ENCODE assay signal across 9 mouse cellular contexts in the genomic region with DNA sequence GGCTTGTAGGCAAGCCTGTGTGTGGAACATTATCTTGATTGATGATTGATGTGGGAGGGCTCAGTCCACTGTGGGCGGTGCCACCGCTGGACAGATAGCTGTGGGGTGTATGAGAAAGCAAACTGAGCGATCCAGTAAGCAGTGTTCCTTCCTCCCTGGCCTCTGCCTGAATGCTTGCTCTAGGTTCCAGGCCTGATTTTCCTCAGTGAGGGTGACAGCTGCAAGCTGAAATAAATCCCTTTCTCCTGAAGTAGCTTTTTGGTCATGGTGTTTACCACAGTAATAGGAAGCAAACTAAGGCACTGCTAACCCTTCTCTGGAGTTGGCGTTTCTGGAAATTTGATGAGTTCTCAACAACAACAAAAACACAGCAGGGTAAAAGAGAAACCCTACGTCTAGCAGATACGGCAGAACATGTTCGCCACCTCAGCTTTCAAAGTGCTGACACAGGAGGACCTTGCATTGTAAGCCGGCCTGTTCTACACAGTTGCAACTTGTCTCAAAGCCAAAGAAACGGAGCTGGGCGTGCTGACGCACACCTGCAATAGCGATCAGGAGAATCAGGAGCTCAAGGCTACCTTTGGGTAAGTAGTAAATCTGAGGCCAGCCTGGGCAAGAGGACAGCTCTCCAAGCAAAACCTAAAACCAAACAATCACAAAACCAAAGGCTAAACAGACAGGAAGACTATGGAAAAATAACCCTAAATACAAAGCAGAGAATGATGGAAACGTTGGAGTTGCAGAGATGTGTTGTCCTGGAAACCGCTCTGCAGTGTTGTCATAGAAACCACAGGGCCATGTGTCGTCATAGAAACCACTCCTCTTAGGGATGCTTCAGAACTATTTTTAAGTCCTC. TPM values are rescaled to one million over a fixed set of nuclear protein-coding genes. Genes with fewer than 3 reads are reported as not detected.
DNase-seq lines count a peak whose midpoint lies in the region; ATAC-seq and TF ChIP-seq lines count a peak whose summit lies in the region.
"Had no signal": no experiment of that assay in that cellular context is flagged by ENCODE, and none has a peak within 500 bp of the region (broad histone marks: within the 10 kb centered on the region; RNA-seq: fewer than 3 reads in every experiment).

No protein-coding gene starts in this region.

- no peak overlapping the region for H3K4me3 ChIP-seq in embryonic facial prominence, embryonic 14.5 days (ENCODE audit: low read depth, low read length)
- H3K4me3 ChIP-seq in embryonic facial prominence, embryonic 10.5 days, result no peak overlapping the region
- no peak overlapping the region for H3K4me3 ChIP-seq in hindbrain, embryonic 15.5 days
- no peak overlapping the region for H3K4me3 ChIP-seq in midbrain, embryonic 15.5 days
- no peak overlapping the region for H3K4me3 ChIP-seq in cerebellum, adult 2 months (replicated peaks; ENCODE audit: insufficient read depth, low read depth, low read length)
- H3K4me3 ChIP-seq: stomach, embryonic 15.5 days had no signal

- ATAC-seq in embryonic facial prominence, embryonic 14.5 days (ENCODE audit: low read depth), result no peak
- peak; percentile 46; the same call in 1 of the 2 replicates for ATAC-seq in hindbrain, embryonic 15.5 days (ENCODE audit: low FRiP score, low read depth)
- peak; percentile 71 for ATAC-seq in midbrain, embryonic 15.5 days (replicated peaks)

- no peaks in the 10 kb centered on the region for H3K36me3 ChIP-seq in embryonic facial prominence, embryonic 14.5 days (ENCODE audit: control insufficient read depth, insufficient read depth, low read length)
- H3K36me3 ChIP-seq in embryonic facial prominence, embryonic 10.5 days (replicated peaks), result no peaks in the 10 kb centered on the region
- H3K36me3 ChIP-seq in hindbrain, embryonic 15.5 days, result no peaks in the 10 kb centered on the region
- no peaks in the 10 kb centered on the region for H3K36me3 ChIP-seq in midbrain, embryonic 15.5 days (replicated peaks)
- H3K36me3 ChIP-seq: stomach, embryonic 15.5 days had no signal

- H3K4me1 ChIP-seq in embryonic facial prominence, embryonic 14.5 days (ENCODE audit: control insufficient read depth, insufficient read depth, low read length), result peaks cover 5% of the 10 kb centered on the region
- H3K4me1 ChIP-seq in embryonic facial prominence, embryonic 10.5 days, result peaks cover 27% of the 10 kb centered on the region
- peaks cover 66% of the 10 kb centered on the region for H3K4me1 ChIP-seq in hindbrain, embryonic 15.5 days (replicated peaks)
- peaks cover 67% of the 10 kb centered on the region for H3K4me1 ChIP-seq in midbrain, embryonic 15.5 days
- H3K4me1 ChIP-seq in cerebellum, adult 2 months (ENCODE audit: control insufficient read depth, insufficient read depth, low read length), result peaks cover 14% of the 10 kb centered on the region; the same call in 1 of the 2 replicates

- no peaks in the 10 kb centered on the region for H3K27me3 ChIP-seq in embryonic facial prominence, embryonic 14.5 days (replicated peaks; ENCODE audit: control insufficient read depth, insufficient read depth, low read length)
- H3K27me3 ChIP-seq in embryonic facial prominence, embryonic 10.5 days (replicated peaks; ENCODE audit: low read depth, poor library complexity, severe bottlenecking), result peaks cover 8% of the 10 kb centered on the region; the same call in 1 of the 2 replicates
- no peaks in the 10 kb centered on the region for H3K27me3 ChIP-seq in hindbrain, embryonic 15.5 days
- H3K27me3 ChIP-seq in midbrain, embryonic 15.5 days (replicated peaks), result no peaks in the 10 kb centered on the region
- no peaks in the 10 kb centered on the region for H3K27me3 ChIP-seq in cerebellum, adult 2 months (ENCODE audit: control insufficient read depth, insufficient read depth, low read length)
- H3K27me3 ChIP-seq: stomach, embryonic 15.5 days had no signal

- H3K27ac ChIP-seq in embryonic facial prominence, embryonic 14.5 days (replicated peaks; ENCODE audit: low read depth, low read length), result peak overlapping the region; percentile 63
- H3K27ac ChIP-seq in embryonic facial prominence, embryonic 10.5 days (replicated peaks), result no peak overlapping the region
- peak overlapping the region; percentile 85 for H3K27ac ChIP-seq in hindbrain, embryonic 15.5 days (replicated peaks)
- H3K27ac ChIP-seq in midbrain, embryonic 15.5 days, result peak overlapping the region; percentile 96
- H3K27ac ChIP-seq in cerebellum, adult 2 months (ENCODE audit: insufficient read depth, low read length), result no peak overlapping the region
- H3K27ac ChIP-seq: stomach, embryonic 15.5 days had no signal

- WGBS in embryonic facial prominence, embryonic 14.5 days, result 56% methylated on average over 15 of the region's 15 CpGs
- 71% methylated on average over 15 of the region's 15 CpGs for WGBS in embryonic facial prominence, embryonic 10.5 days
- whole genome bisulfite sequencing in hindbrain, embryonic 15.5 days, result 20% methylated on average over 15 of the region's 15 CpGs
- 21% methylated on average over 15 of the region's 15 CpGs for WGBS in midbrain, embryonic 15.5 days
- WGBS in cerebellum, adult 2 months, result 41% methylated on average over 15 of the region's 15 CpGs

- H3K4me2 ChIP-seq in embryonic facial prominence, embryonic 14.5 days (ENCODE audit: low read depth, low read length), result no peak overlapping the region
- peak overlapping the region; percentile 36 for H3K4me2 ChIP-seq in hindbrain, embryonic 15.5 days
- H3K4me2 ChIP-seq in midbrain, embryonic 15.5 days, result peak overlapping the region; percentile 39
- H3K4me2 ChIP-seq: stomach, embryonic 15.5 days had no signal

- DNase-seq in embryonic facial prominence, embryonic 14.5 days (ENCODE audit: low spot score), result no peak
- no peak for DNase-seq in embryonic facial prominence, embryonic 10.5 days (ENCODE audit: low spot score)
- DNase-seq in brain, embryonic 14.5 days (ENCODE audit: low read depth), result peak; percentile 94
- DNase-seq in cerebellum, adult 2 months, result no peak
- no peak for DNase-seq in urinary bladder, postnatal 36 days (ENCODE audit: low spot score in 2 of 2)
- DNase-seq in spleen, postnatal 36 days (ENCODE audit: low spot score in 2 of 2), result no peak

- no peak for TF ChIP-seq CTCF in brain, embryonic 14.5 days (IDR thresholded peaks at IDR 0.05; ENCODE audit: borderline replicate concordance, extremely low read depth, insufficient read depth, insufficient read length)
- TF ChIP-seq CTCF in cerebellum, adult 2 months (IDR thresholded peaks at IDR 0.05; ENCODE audit: borderline replicate concordance, insufficient read depth, low read depth, low read length), result no peak

- no peak overlapping the region for H3K9ac ChIP-seq in embryonic facial prominence, embryonic 14.5 days (ENCODE audit: low read depth, low read length)
- H3K9ac ChIP-seq in hindbrain, embryonic 15.5 days, result 0 out of 2 replicates have a peak overlapping the region, but pooled peaks have one; percentile 11
- H3K9ac ChIP-seq in midbrain, embryonic 15.5 days, result no peak overlapping the region
- H3K9ac ChIP-seq: stomach, embryonic 15.5 days had no signal

- H3K9me3 ChIP-seq in embryonic facial prominence, embryonic 14.5 days (ENCODE audit: control insufficient read depth, low read length), result 0 out of 2 replicates have a peak, but pooled peaks cover 7% of the 10 kb centered on the region
- H3K9me3 ChIP-seq in embryonic facial prominence, embryonic 10.5 days, result 0 out of 2 replicates have a peak, but pooled peaks cover 4% of the 10 kb centered on the region
- no peaks in the 10 kb centered on the region for H3K9me3 ChIP-seq in hindbrain, embryonic 15.5 days
- H3K9me3 ChIP-seq in midbrain, embryonic 15.5 days, result no peaks in the 10 kb centered on the region
- H3K9me3 ChIP-seq: stomach, embryonic 15.5 days had no signal

- no peak for TF ChIP-seq POLR2A in brain, embryonic 14.5 days (IDR thresholded peaks at IDR 0.05; ENCODE audit: borderline replicate concordance, extremely low read depth, insufficient read depth, insufficient read length, poor library complexity, severe bottlenecking)
- no peak for TF ChIP-seq POLR2A in cerebellum, adult 2 months (IDR thresholded peaks at IDR 0.05; ENCODE audit: borderline replicate concordance, insufficient read depth, low read length)

RNA-seq across cellular contexts. Expression of a gene that starts 2.8 kb away (rescaled TPM):
- polyA plus RNA-seq in embryonic facial prominence, embryonic 14.5 days (2014; fragmentation: Nextera tagmentation; extraction: Ambion mirVana), result 2.1 and 2.3 TPM in 2 replicates
- 3.4 and 4.0 TPM in 2 replicates for polyA plus RNA-seq in embryonic facial prominence, embryonic 10.5 days (2016; fragmentation: Nextera tagmentation; extraction: Ambion mirVana)
- 28.0 and 34.5 TPM in 2 replicates for polyA plus RNA-seq in brain, embryonic 14.5 days (2012; rRNA removed)
- polyA plus RNA-seq in hindbrain, embryonic 15.5 days (2015; fragmentation: Nextera tagmentation; extraction: Ambion mirVana), result 52.6 and 57.5 TPM in 2 replicates
- 74.5 and 76.1 TPM in 2 replicates for polyA plus RNA-seq in midbrain, embryonic 15.5 days (2015; fragmentation: Nextera tagmentation; extraction: Ambion mirVana)
- polyA plus RNA-seq in cerebellum, adult 2 months (2012; rRNA removed), result 27.4 and 29.9 TPM in 2 replicates

RNA-seq across cellular contexts. Expression of a gene that starts 12.2 kb away (rescaled TPM):
- polyA plus RNA-seq in embryonic facial prominence, embryonic 14.5 days (2014; fragmentation: Nextera tagmentation; extraction: Ambion mirVana), result 20.9 and 21.9 TPM in 2 replicates
- 2.9 and 4.6 TPM in 2 replicates for polyA plus RNA-seq in embryonic facial prominence, embryonic 10.5 days (2016; fragmentation: Nextera tagmentation; extraction: Ambion mirVana)
- polyA plus RNA-seq in brain, embryonic 14.5 days (2012; rRNA removed), result 44.9 and 96.9 TPM in 2 replicates
- polyA plus RNA-seq in hindbrain, embryonic 15.5 days (2015; fragmentation: Nextera tagmentation; extraction: Ambion mirVana), result 142 and 150 TPM in 2 replicates
- 198 and 205 TPM in 2 replicates for polyA plus RNA-seq in midbrain, embryonic 15.5 days (2015; fragmentation: Nextera tagmentation; extraction: Ambion mirVana)
- polyA plus RNA-seq in cerebellum, adult 2 months (2012; rRNA removed), result 135 and 136 TPM in 2 replicates

RNA-seq across cellular contexts. Expression of a gene that starts 26.2 kb away (rescaled TPM):
- 0.24 and 0.38 TPM in 2 replicates for polyA plus RNA-seq in embryonic facial prominence, embryonic 14.5 days (2014; fragmentation: Nextera tagmentation; extraction: Ambion mirVana)
- 0.59 and 0.86 TPM in 2 replicates for polyA plus RNA-seq in embryonic facial prominence, embryonic 10.5 days (2016; fragmentation: Nextera tagmentation; extraction: Ambion mirVana)
- 5.2 and 19.6 TPM in 2 replicates for polyA plus RNA-seq in brain, embryonic 14.5 days (2012; rRNA removed)
- 5.9 and 6.0 TPM in 2 replicates for polyA plus RNA-seq in hindbrain, embryonic 15.5 days (2015; fragmentation: Nextera tagmentation; extraction: Ambion mirVana)
- polyA plus RNA-seq in midbrain, embryonic 15.5 days (2015; fragmentation: Nextera tagmentation; extraction: Ambion mirVana), result 6.8 and 7.1 TPM in 2 replicates
- polyA plus RNA-seq in cerebellum, adult 2 months (2012; rRNA removed), result 33.2 and 34.4 TPM in 2 replicates

RNA-seq across cellular contexts. Expression of a gene that starts 32.7 kb away (rescaled TPM):
- polyA plus RNA-seq in embryonic facial prominence, embryonic 14.5 days (2014; fragmentation: Nextera tagmentation; extraction: Ambion mirVana), result 164 and 189 TPM in 2 replicates
- polyA plus RNA-seq in embryonic facial prominence, embryonic 10.5 days (2016; fragmentation: Nextera tagmentation; extraction: Ambion mirVana), result 121 and 126 TPM in 2 replicates
- polyA plus RNA-seq in brain, embryonic 14.5 days (2012; rRNA removed), result 580 and 837 TPM in 2 replicates
- polyA plus RNA-seq in hindbrain, embryonic 15.5 days (2015; fragmentation: Nextera tagmentation; extraction: Ambion mirVana), result 382 and 391 TPM in 2 replicates
- 351 and 370 TPM in 2 replicates for polyA plus RNA-seq in midbrain, embryonic 15.5 days (2015; fragmentation: Nextera tagmentation; extraction: Ambion mirVana)
- polyA plus RNA-seq in cerebellum, adult 2 months (2012; rRNA removed), result 1,355 and 1,504 TPM in 2 replicates

RNA-seq across cellular contexts. Expression of a gene that starts 35.9 kb away (rescaled TPM):
- 24.7 and 26.0 TPM in 2 replicates for polyA plus RNA-seq in embryonic facial prominence, embryonic 14.5 days (2014; fragmentation: Nextera tagmentation; extraction: Ambion mirVana)
- polyA plus RNA-seq in embryonic facial prominence, embryonic 10.5 days (2016; fragmentation: Nextera tagmentation; extraction: Ambion mirVana), result 10.5 and 11.9 TPM in 2 replicates
- 6.4 and 8.6 TPM in 2 replicates for polyA plus RNA-seq in brain, embryonic 14.5 days (2012; rRNA removed)
- 7.4 and 7.7 TPM in 2 replicates for polyA plus RNA-seq in hindbrain, embryonic 15.5 days (2015; fragmentation: Nextera tagmentation; extraction: Ambion mirVana)
- 6.4 and 6.8 TPM in 2 replicates for polyA plus RNA-seq in midbrain, embryonic 15.5 days (2015; fragmentation: Nextera tagmentation; extraction: Ambion mirVana)
- 0.87 and 1.2 TPM in 2 replicates for polyA plus RNA-seq in cerebellum, adult 2 months (2012; rRNA removed)

Comparison
In these comparisons a context has a peak if more than half of its experiments do, and no peak if none do; other contexts are left out.
1. H3K27ac ChIP-seq: peak in embryonic facial prominence, embryonic 14.5 days (single experiment), hindbrain, embryonic 15.5 days (single experiment) and midbrain, embryonic 15.5 days (single experiment); none in embryonic facial prominence, embryonic 10.5 days (single experiment) and cerebellum, adult 2 months (single experiment).